Mouse (Mus musculus): ENCODE measurements around the gene Tradd.
A peak's percentile ranks its signal among the peaks of the same experiment; 100 is the strongest.
"Not testable (repeated sequence)": the region's sequence is repeated elsewhere in the genome, so short reads cannot be mapped to it uniquely, and the experiment has no call there.

Tradd gene

GRCm38 (mm10) chr8:105241016-105241415 is 23.4 kb downstream of the Tradd start:
- DNase-seq (ENCODE audit: low spot score in 2 of 2) = no peak

GRCm38 (mm10) chr8:105237442-105238142 is 26.8 kb downstream of the Tradd start:
- DNase-seq (ENCODE audit: low spot score in 2 of 2) = no peak

- DNase-seq (ENCODE audit: low spot score in 2 of 2) = no peak
Observed at GRCm38 (mm10) chr8:105235206-105235605, 29.2 kb downstream of the Tradd start.

GRCm38 (mm10) chr8:105233126-105233935 is 31.1 kb downstream of the Tradd start:
- DNase-seq (ENCODE audit: low spot score in 2 of 2) = no peak

- DNase-seq (ENCODE audit: low spot score in 2 of 2) = not testable (repeated sequence)
Observed at GRCm38 (mm10) chr8:105232321-105232693, 32.1 kb downstream of the Tradd start.

- DNase-seq (ENCODE audit: low spot score in 2 of 2) = no peak
Observed at GRCm38 (mm10) chr8:105231503-105232320, 32.7 kb downstream of the Tradd start.

GRCm38 (mm10) chr8:105225917-105226316 is 38.5 kb downstream of the Tradd start:
- no peak for DNase-seq (ENCODE audit: low spot score in 2 of 2)

GRCm38 (mm10) chr8:105225272-105225593 is 39.2 kb downstream of the Tradd start:
- DNase-seq (ENCODE audit: low spot score in 2 of 2) = no peak

GRCm38 (mm10) chr8:105224413-105225271 is 39.8 kb downstream of the Tradd start, which contains the start of gene D230025D16Rik:
Gene D230025D16Rik, plus strand, starts transcription at chr8:105225145.
- DNase-seq (ENCODE audit: low spot score in 2 of 2) = peak; percentile 79 to 94

GRCm38 (mm10) chr8:105223850-105224249 is 40.6 kb downstream of the Tradd start:
- no peak for DNase-seq (ENCODE audit: low spot score in 2 of 2)

GRCm38 (mm10) chr8:105217926-105218522 is 46.4 kb downstream of the Tradd start:
- peak in 1 of 2 experiments; percentile 7 for DNase-seq (ENCODE audit: low spot score in 2 of 2)

- no peak for DNase-seq (ENCODE audit: low spot score in 2 of 2)
Observed at GRCm38 (mm10) chr8:105214104-105214503, 50.3 kb downstream of the Tradd start.

- no peak for DNase-seq (ENCODE audit: low spot score in 2 of 2)
Observed at GRCm38 (mm10) chr8:105209153-105210110, 55.0 kb downstream of the Tradd start.

All from left cerebral cortex, adult 9 months (tissue).